Mouse (Mus musculus) G1E (cell line): ENCODE measurements at regions not wholly inside any gene's neighbourhood (a gene's known extent, or its start where the extent isn't known, plus 50 kb on each side); places are given as distances from the start of the nearest gene placed in this dataset.

Experiments
- ATAC-seq: 2 replicates; pipeline ENCODE4 v1.8.0; 2016; ENCODE audit warnings: mild to moderate bottlenecking; ENCODE audit not compliant: insufficient number of reproducible peaks, poor library complexity, low FRiP score, severe bottlenecking; ENCODE audit errors: extremely low read depth
- DNase-seq: peaks from one replicate; pipeline ENCODE4 v3.0.0; 2012; ENCODE audit warnings: low spot score
- H3K27me3 ChIP-seq: 2 replicates; pipeline ENCODE4 v1.6.1; 2012; ENCODE audit warnings: mild to moderate bottlenecking, low read length, inconsistent platforms; ENCODE audit not compliant: insufficient read depth
- H3K36me3 ChIP-seq: replicated peaks from 2 replicates; pipeline ENCODE3; 2012; ENCODE audit warnings: mild to moderate bottlenecking, inconsistent platforms
- H3K4me1 ChIP-seq: 2 replicates; pipeline ENCODE4 v1.6.1; 2012; ENCODE audit warnings: low read depth, low read length, inconsistent platforms, mixed read lengths; ENCODE audit not compliant: insufficient read depth
- H3K4me3 ChIP-seq: 2 replicates; pipeline ENCODE4 v1.5.1; 2012; ENCODE audit warnings: low read depth, mild to moderate bottlenecking, inconsistent platforms, low read length, moderate library complexity, mixed read lengths
- H3K9me3 ChIP-seq: replicated peaks from 2 replicates; pipeline ENCODE4 v1.6.1; 2012; ENCODE audit warnings: inconsistent platforms
- CTCF ChIP-seq: IDR thresholded peaks from 2 replicates; pipeline ENCODE4 v1.5.1; 2012; ENCODE audit warnings: low read depth, low read length, inconsistent platforms, mixed read lengths
- GATA1 ChIP-seq: IDR thresholded peaks from 2 replicates; pipeline ENCODE4 v1.6.1; 2012; ENCODE audit warnings: borderline replicate concordance, low read length, inconsistent platforms, mixed read lengths
- GATA2 ChIP-seq: IDR thresholded peaks from 2 replicates; pipeline ENCODE4 v1.6.1; 2012; ENCODE audit warnings: low read depth, low read length, inconsistent platforms, borderline replicate concordance
- POLR2AphosphoS5 ChIP-seq: IDR thresholded peaks from 2 replicates; pipeline ENCODE4 v1.6.1; 2012; ENCODE audit warnings: low read depth, low read length, inconsistent platforms; ENCODE audit not compliant: insufficient replicate concordance
- TAL1 ChIP-seq: conservative IDR thresholded peaks from 2 replicates; pipeline ENCODE4 v1.6.1; 2012; ENCODE audit warnings: low read depth, low read length, inconsistent platforms, mixed read lengths

DNA sequence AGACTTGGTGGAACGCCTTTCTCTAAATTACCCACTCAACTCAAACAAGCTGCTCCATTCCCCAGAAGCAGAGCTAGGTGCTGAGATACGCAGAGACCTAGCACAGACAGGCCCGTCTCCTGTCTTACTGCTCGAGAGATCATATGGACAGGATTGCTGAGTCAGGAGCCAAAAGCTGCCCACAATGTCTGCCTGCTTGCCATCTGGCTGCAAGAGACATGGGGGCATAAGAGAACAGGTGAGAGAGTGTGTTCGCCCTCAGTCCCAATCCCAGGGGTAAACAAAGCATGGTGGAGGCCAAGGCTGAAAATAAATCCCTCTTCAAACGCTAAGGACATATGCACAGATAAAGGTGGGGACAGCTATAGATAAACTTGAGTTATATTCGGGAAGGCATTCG is 234.0 kb upstream of the Ppargc1a start:
- no peaks in the 10 kb centered on the region for H3K4me1 ChIP-seq
- no peaks in the 10 kb centered on the region for H3K27me3 ChIP-seq
- no peak overlapping the region for H3K4me3 ChIP-seq
- peaks cover 34% of the 10 kb centered on the region for H3K9me3 ChIP-seq
- DNase-seq (no peak), ATAC-seq (no peak)
- TF ChIP-seq CTCF (no peak), GATA2 (no peak), TAL1 (no peak), POLR2AphosphoS5 (no peak), GATA1 (no peak)
- no peaks in the 10 kb centered on the region for H3K36me3 ChIP-seq

DNA sequence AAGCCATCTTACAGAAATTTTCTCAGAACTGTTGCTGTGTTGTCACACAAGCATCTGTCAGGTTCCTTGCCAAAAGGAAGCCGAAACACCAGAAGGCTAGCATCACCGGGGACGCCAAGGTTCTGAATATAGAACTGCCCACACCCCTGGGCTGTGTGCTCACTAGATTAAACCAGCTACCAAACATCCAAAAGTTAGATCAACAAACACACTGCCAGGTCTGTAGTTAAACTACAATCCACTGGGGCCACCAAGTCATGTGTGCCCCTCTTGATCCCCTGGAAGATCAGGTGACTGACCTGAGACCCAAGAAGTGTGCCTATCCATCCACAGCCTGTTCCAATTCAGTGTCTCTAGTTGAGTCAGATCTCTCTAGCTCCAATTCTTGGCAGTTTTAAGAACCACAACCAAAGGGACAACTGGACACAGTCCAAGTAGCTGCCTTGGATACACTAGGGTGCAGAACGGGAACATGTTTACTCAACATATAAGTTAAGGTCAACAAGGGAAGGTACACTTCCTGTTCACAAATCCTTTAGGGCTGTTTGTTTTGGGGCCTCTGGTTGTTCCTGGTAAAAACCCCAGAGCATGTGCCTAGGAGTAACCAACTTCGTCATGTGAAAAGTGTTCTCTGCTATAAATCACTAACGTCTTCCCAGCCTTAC is 232.0 kb upstream of the Ppargc1a start:
- DNase-seq = no peak
- no peak for ATAC-seq
- Histone ChIP-seq H3K36me3 (no peaks in the 10 kb centered on the region), H3K27me3 (no peaks in the 10 kb centered on the region), H3K4me1 (no peaks in the 10 kb centered on the region), H3K4me3 (no peak overlapping the region), H3K9me3 (peaks cover 32% of the 10 kb centered on the region)
- TF ChIP-seq GATA2 = no peak
- no peak for TF ChIP-seq GATA1
- no peak for TF ChIP-seq POLR2AphosphoS5
- TF ChIP-seq TAL1 = no peak
- TF ChIP-seq CTCF = no peak

DNA sequence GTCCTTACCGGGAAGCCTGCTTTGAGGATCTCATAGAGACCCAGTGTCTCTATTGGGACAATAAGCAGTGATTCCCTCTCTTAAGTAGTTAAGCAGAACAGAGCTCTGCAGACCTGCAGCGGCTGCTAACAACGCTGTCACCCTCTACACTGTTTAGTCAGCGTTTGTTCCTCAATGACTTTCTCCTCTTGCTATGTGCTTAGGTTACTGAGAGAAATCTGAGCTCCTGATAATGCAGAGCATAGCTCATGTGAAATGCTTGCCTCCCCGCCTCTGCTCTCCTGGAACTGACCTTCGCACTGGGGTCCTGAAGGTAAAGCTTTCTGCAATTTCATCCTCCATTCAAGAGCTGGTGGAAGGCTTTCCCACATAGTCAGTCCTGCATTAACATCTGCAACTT is 226.6 kb upstream of the Ppargc1a start:
- H3K4me3 ChIP-seq = no peak overlapping the region
- no peaks in the 10 kb centered on the region for H3K4me1 ChIP-seq
- no peaks in the 10 kb centered on the region for H3K36me3 ChIP-seq

GRCm38 (mm10) chr5:51792950-51793349 is 225.4 kb upstream of the Ppargc1a start:
- DNase-seq (no peak), ATAC-seq (no peak)
- no peaks in the 10 kb centered on the region for H3K4me1 ChIP-seq
- H3K4me3 ChIP-seq = no peak overlapping the region
- no peaks in the 10 kb centered on the region for H3K27me3 ChIP-seq
- H3K9me3 ChIP-seq = peaks cover 19% of the 10 kb centered on the region
- no peaks in the 10 kb centered on the region for H3K36me3 ChIP-seq
- no peak for TF ChIP-seq CTCF
- TF ChIP-seq GATA1 = no peak
- no peak for TF ChIP-seq POLR2AphosphoS5
- no peak for TF ChIP-seq TAL1
- TF ChIP-seq GATA2 = no peak

More for the DNA sequence above, 226.6 kb upstream of the Ppargc1a start:
- Histone ChIP-seq H3K9me3 (peaks cover 19% of the 10 kb centered on the region; the same call in 1 of the 2 replicates), H3K27me3 (no peaks in the 10 kb centered on the region)
- no peak for ATAC-seq
- no peak for DNase-seq
- no peak for TF ChIP-seq GATA1
- TF ChIP-seq CTCF = no peak
- no peak for TF ChIP-seq TAL1
- no peak for TF ChIP-seq GATA2
- TF ChIP-seq POLR2AphosphoS5 = no peak

DNA sequence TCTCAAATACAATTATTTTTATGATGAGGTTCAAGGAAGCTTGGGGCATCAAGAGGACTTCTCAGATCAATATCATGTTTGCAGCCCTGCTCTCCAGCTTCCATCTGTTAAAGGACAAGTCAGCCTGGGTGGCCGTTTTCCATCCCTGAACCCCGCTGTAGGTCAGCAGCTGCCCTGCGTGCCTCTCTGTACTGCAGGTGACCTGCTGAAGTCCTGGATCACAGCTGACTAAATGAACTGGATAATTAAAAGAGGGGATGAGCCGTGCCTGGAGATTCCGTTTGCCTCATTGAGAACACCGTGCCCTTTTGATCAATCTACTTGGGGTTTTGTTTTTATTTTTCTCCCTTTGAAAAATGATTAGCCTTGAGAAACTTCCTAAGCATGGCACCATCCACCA is 221.2 kb upstream of the Ppargc1a start:
- Histone ChIP-seq H3K27me3 (no peaks in the 10 kb centered on the region), H3K4me3 (no peak overlapping the region), H3K9me3 (peaks cover 15% of the 10 kb centered on the region), H3K4me1 (no peaks in the 10 kb centered on the region), H3K36me3 (no peaks in the 10 kb centered on the region)
- DNase-seq = no peak
- TF ChIP-seq TAL1 (no peak), GATA1 (no peak), GATA2 (no peak), POLR2AphosphoS5 (no peak), CTCF (no peak)
- no peak for ATAC-seq

GRCm38 (mm10) chr5:51783523-51783922 is 216.0 kb upstream of the Ppargc1a start:
- DNase-seq (no peak), ATAC-seq (no peak)
- peaks cover 27% of the 10 kb centered on the region for H3K9me3 ChIP-seq
- no peak for TF ChIP-seq TAL1
- no peak for TF ChIP-seq POLR2AphosphoS5
- no peak for TF ChIP-seq GATA1
- TF ChIP-seq GATA2 = no peak
- no peak for TF ChIP-seq CTCF
- H3K36me3 ChIP-seq = no peaks in the 10 kb centered on the region
- no peaks in the 10 kb centered on the region for H3K4me1 ChIP-seq
- H3K27me3 ChIP-seq = no peaks in the 10 kb centered on the region
- H3K4me3 ChIP-seq = no peak overlapping the region
